Mouse (Mus musculus): ENCODE measurements around the gene Rps10. TPM values are rescaled to one million over a fixed set of nuclear protein-coding genes. Genes with fewer than 3 reads are reported as not detected.

The Rps10 gene
- polyA plus RNA-seq, 1 experiment from 2014 or later = 1,579 TPM

Other genes starting within 250 kb of the Rps10 start
- gene Grm4, start 115.3 kb downstream of the Rps10 start, polyA plus RNA-seq (2015; fragmentation: Nextera tagmentation; extraction: Ambion mirVana) = 0.69 and 0.78 TPM in 2 replicates
- 356 and 471 TPM in 2 replicates for gene Hmga1, start 80.2 kb downstream of the Rps10 start, polyA plus RNA-seq (2015; fragmentation: Nextera tagmentation; extraction: Ambion mirVana)
- 109 and 111 TPM in 2 replicates for gene AI413582, start 70.9 kb downstream of the Rps10 start, polyA plus RNA-seq (2015; fragmentation: Nextera tagmentation; extraction: Ambion mirVana)
- gene Nudt3, start 13.2 kb downstream of the Rps10 start, polyA plus RNA-seq (2015; fragmentation: Nextera tagmentation; extraction: Ambion mirVana) = 80.5 and 87.8 TPM in 2 replicates
- not detected in 2 replicates for gene RPS10-NUDT3, start 1.4 kb downstream of the Rps10 start, polyA plus RNA-seq (2015; fragmentation: Nextera tagmentation; extraction: Ambion mirVana)
- 19.8 and 20.1 TPM in 2 replicates for gene Pacsin1, start 18.8 kb upstream of the Rps10 start, polyA plus RNA-seq (2015; fragmentation: Nextera tagmentation; extraction: Ambion mirVana)
- gene Spdef, start 92.3 kb upstream of the Rps10 start, polyA plus RNA-seq (2015; fragmentation: Nextera tagmentation; extraction: Ambion mirVana) = 0.66 and 0.99 TPM in 2 replicates
- 16.7 and 20.8 TPM in 2 replicates for gene D17Wsu92e, start 184.0 kb upstream of the Rps10 start, polyA plus RNA-seq (2015; fragmentation: Nextera tagmentation; extraction: Ambion mirVana)
- gene Snrpc, start 201.5 kb upstream of the Rps10 start, polyA plus RNA-seq (2015; fragmentation: Nextera tagmentation; extraction: Ambion mirVana) = 383 and 386 TPM in 2 replicates
- gene Uhrf1bp1, start 219.8 kb upstream of the Rps10 start, polyA plus RNA-seq (2015; fragmentation: Nextera tagmentation; extraction: Ambion mirVana) = 1.1 and 1.6 TPM in 2 replicates